Mouse (Mus musculus): ENCODE measurements around the gene Mbd6. TPM values are rescaled to one million over a fixed set of nuclear protein-coding genes. Genes with fewer than 3 reads are reported as not detected.

Mbd6 gene
- polyA plus RNA-seq, 3 experiments from 2014 or later: 4.0 to 11.8 (median 6.4) TPM

- ATAC-seq: no peak
Measured at GRCm38 (mm10) chr10:127262548-127263398, 26.0 kb downstream of the Mbd6 start, which contains the start of gene Kif5a. Gene Kif5a, minus strand, starts transcription at chr10:127263348.

- no peak for ATAC-seq
Measured at GRCm38 (mm10) chr10:127261706-127262547, 26.9 kb downstream of the Mbd6 start.

GRCm38 (mm10) chr10:127258489-127258888 is 30.3 kb downstream of the Mbd6 start:
- ATAC-seq: no peak

GRCm38 (mm10) chr10:127257790-127258189 is 31.0 kb downstream of the Mbd6 start:
- ATAC-seq: no peak

- ATAC-seq: no peak
Measured at GRCm38 (mm10) chr10:127255625-127256345, 33.0 kb downstream of the Mbd6 start.

GRCm38 (mm10) chr10:127250810-127251209 is 38.0 kb downstream of the Mbd6 start:
- ATAC-seq: no peak

- no peak for ATAC-seq
Measured at GRCm38 (mm10) chr10:127238241-127238824, 50.5 kb downstream of the Mbd6 start.

GRCm38 (mm10) chr10:127236541-127236940 is 52.3 kb downstream of the Mbd6 start:
- ATAC-seq: no peak

GRCm38 (mm10) chr10:127233141-127233540 is 55.7 kb downstream of the Mbd6 start:
- no peak for ATAC-seq

Other genes starting within 250 kb of the Mbd6 start
- gene Mettl1, start 247.6 kb downstream of the Mbd6 start, polyA plus RNA-seq (2017; shearing (Covaris generic)): 10 to 100 TPM; 10.8 to 37.6 (median 28.4) TPM
- gene Eef1akmt3, start 247.5 kb downstream of the Mbd6 start, polyA plus RNA-seq (2017; shearing (Covaris generic)): under 1 TPM in 1 of 3 experiments, not detected in 2; 0.46 TPM
- not detected for gene Cyp27b1, start 240.8 kb downstream of the Mbd6 start, polyA plus RNA-seq (2017; shearing (Covaris generic))
- under 1 TPM; 0.35 to 0.84 (median 0.72) TPM for gene March9, start 228.8 kb downstream of the Mbd6 start, polyA plus RNA-seq (2017; shearing (Covaris generic))
- gene Cdk4, start 225.5 kb downstream of the Mbd6 start, polyA plus RNA-seq (2017; shearing (Covaris generic)): 100 to 1,000 TPM; 284 to 347 (median 295) TPM
- 100 to 1,000 TPM in 2 of 3 experiments, 10 to 100 TPM in 1; 97.8 to 134 (median 127) TPM for gene Tspan31, start 218.8 kb downstream of the Mbd6 start, polyA plus RNA-seq (2017; shearing (Covaris generic))
- gene Agap2, start 213.7 kb downstream of the Mbd6 start, polyA plus RNA-seq (2017; shearing (Covaris generic)): 10 to 100 TPM; 25.9 to 32.1 (median 31.2) TPM
- gene Os9, start 167.9 kb downstream of the Mbd6 start, polyA plus RNA-seq (2017; shearing (Covaris generic)): 10 to 100 TPM; 61.9 to 81.5 (median 75.8) TPM
- 100 to 1,000 TPM; 181 to 204 (median 188) TPM for gene B4galnt1, start 123.8 kb downstream of the Mbd6 start, polyA plus RNA-seq (2017; shearing (Covaris generic))
- 1 to 10 TPM; 3.2 to 4.3 (median 3.2) TPM for gene Slc26a10, start 108.4 kb downstream of the Mbd6 start, polyA plus RNA-seq (2017; shearing (Covaris generic))
- under 1 TPM in 1 of 3 experiments, not detected in 2; 0.20 TPM for gene Arhgef25, start 98.9 kb downstream of the Mbd6 start, polyA plus RNA-seq (2017; shearing (Covaris generic))
- gene Dtx3, start 93.3 kb downstream of the Mbd6 start, polyA plus RNA-seq (2017; shearing (Covaris generic)): 10 to 100 TPM; 35.2 to 56.0 (median 47.0) TPM
- gene Pip4k2c, start 77.4 kb downstream of the Mbd6 start, polyA plus RNA-seq (2017; shearing (Covaris generic)): 10 to 100 TPM; 25.7 to 32.1 (median 26.0) TPM
- gene Kif5a, start 25.7 kb downstream of the Mbd6 start, polyA plus RNA-seq (2017; shearing (Covaris generic)): under 1 TPM in 2 of 3 experiments, not detected in 1; 0.16 to 0.19 TPM
- gene Dctn2, start 22.6 kb downstream of the Mbd6 start, polyA plus RNA-seq (2017; shearing (Covaris generic)): 10 to 100 TPM; 54.0 to 61.1 (median 56.9) TPM
- 10 to 100 TPM; 20.7 to 28.9 (median 21.3) TPM for gene Mars, start 22.8 kb upstream of the Mbd6 start, polyA plus RNA-seq (2017; shearing (Covaris generic))
- gene Arhgap9, start 32.9 kb upstream of the Mbd6 start, polyA plus RNA-seq (2017; shearing (Covaris generic)): 100 to 1,000 TPM in 2 of 3 experiments, 10 to 100 TPM in 1; 91.9 to 112 (median 108) TPM
- under 1 TPM in 2 of 3 experiments, not detected in 1; 0.49 to 0.56 TPM for gene Gli1, start 53.0 kb upstream of the Mbd6 start, polyA plus RNA-seq (2017; shearing (Covaris generic))
- not detected for gene Inhbe, start 65.4 kb upstream of the Mbd6 start, polyA plus RNA-seq (2017; shearing (Covaris generic))
- not detected for gene Inhbc, start 81.4 kb upstream of the Mbd6 start, polyA plus RNA-seq (2017; shearing (Covaris generic))
- 10 to 100 TPM; 11.8 to 17.6 (median 12.0) TPM for gene R3hdm2, start 91.3 kb upstream of the Mbd6 start, polyA plus RNA-seq (2017; shearing (Covaris generic))
- under 1 TPM in 1 of 3 experiments, not detected in 2; 0.35 TPM for gene Stac3, start 212.7 kb upstream of the Mbd6 start, polyA plus RNA-seq (2017; shearing (Covaris generic))
- not detected for gene Ndufa4l2, start 225.9 kb upstream of the Mbd6 start, polyA plus RNA-seq (2017; shearing (Covaris generic))
- gene Shmt2, start 233.4 kb upstream of the Mbd6 start, polyA plus RNA-seq (2017; shearing (Covaris generic)): 10 to 100 TPM; 38.2 to 43.2 (median 42.9) TPM
- gene Nxph4, start 245.5 kb upstream of the Mbd6 start, polyA plus RNA-seq (2017; shearing (Covaris generic)): not detected

Measured in inflammation-experienced regulatory T-cells, adult 6 months (primary cell).